Mouse (Mus musculus): Measurements from ENCODE around the gene Smad3.

DNA sequence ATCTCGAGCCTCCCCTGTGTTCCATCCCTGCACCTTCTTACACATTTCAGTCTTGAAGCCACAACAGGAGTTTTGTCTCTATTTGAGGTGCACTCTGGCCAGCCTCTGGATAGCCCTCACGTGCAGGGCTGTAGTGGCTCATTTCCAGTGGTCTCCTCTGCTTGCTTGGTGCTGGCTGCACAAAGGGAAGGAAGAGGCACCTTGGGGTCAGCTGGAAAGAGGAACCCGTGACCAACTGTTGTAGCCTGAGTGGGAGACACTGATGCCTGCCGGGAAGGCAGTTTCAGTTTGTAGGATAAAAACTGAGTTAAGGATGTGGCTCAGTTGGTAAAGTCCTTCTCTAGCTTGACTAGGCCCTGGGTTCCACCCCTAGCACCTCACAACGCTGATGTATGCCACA, 145.8 kb downstream of the Smad3 start:
- TF ChIP-seq CTCF (IDR thresholded peaks at IDR 0.05; ENCODE audit: low read depth): no peak
- no peak for TF ChIP-seq EP300 (optimal IDR thresholded peaks at IDR 0.05)

Measured in stomach, postnatal 0 days (tissue).